Mouse (Mus musculus): Measurements from ENCODE around the gene Zfp180.

DNA sequence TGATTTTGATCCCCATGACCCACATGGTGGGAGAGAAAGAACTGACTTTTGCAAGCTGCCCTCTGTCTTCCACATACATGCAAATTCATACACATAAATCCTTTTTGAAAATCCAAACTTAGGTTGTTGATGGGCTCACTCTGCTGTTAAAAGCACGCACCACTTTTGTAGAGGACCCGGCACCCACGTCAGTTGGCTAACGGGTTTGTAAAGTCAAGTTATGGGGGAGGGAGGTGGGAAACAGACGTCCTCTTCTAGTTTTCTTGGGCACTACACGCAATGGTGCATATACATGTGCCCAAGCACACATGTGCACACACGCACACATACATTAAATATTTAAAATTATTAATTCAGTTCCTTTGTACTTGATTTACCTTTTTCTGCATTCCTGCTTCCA, 29.1 kb downstream of the Zfp180 start:
- TF ChIP-seq TCF12 (IDR thresholded peaks at IDR 0.05; ENCODE audit: insufficient read depth, poor library complexity, severe bottlenecking): no peak
- TF ChIP-seq E2F4 (IDR thresholded peaks at IDR 0.05; ENCODE audit: insufficient read depth): no peak
